Mouse (Mus musculus) myocyte (in vitro differentiated cells): ENCODE results near the gene Ypel4.

Experiments
- CEBPB ChIP-seq: IDR thresholded peaks from 2 replicates; pipeline ENCODE4 v1.6.1; 2011; ENCODE audit warnings: mild to moderate bottlenecking, moderate library complexity; ENCODE audit not compliant: poor library complexity, insufficient read depth, severe bottlenecking
- E2F4 ChIP-seq: IDR thresholded peaks from one replicate; pipeline ENCODE4 v1.6.1; 2011; ENCODE audit warnings: mild to moderate bottlenecking, control low read depth, moderate library complexity; ENCODE audit not compliant: insufficient read depth
- MAX ChIP-seq: IDR thresholded peaks from one replicate; pipeline ENCODE4 v1.6.1; 2011; ENCODE audit warnings: low read depth, mild to moderate bottlenecking, control low read depth
- MYOD1 ChIP-seq, 3 experiments: IDR thresholded peaks; one replicate each; pipeline ENCODE4 v1.6.1; 2011; ENCODE audit warnings: control low read depth in 2 of 3, low read depth in 2 of 3, mild to moderate bottlenecking in 2 of 3, moderate library complexity in 1 of 3; ENCODE audit not compliant: insufficient read length in 2 of 3, control insufficient read depth in 1 of 3
- MYOG ChIP-seq, 3 experiments: IDR thresholded peaks; one replicate each; pipeline ENCODE4 v1.6.1; 2011; ENCODE audit warnings: control low read depth in 2 of 3, low read depth in 2 of 3, mild to moderate bottlenecking in 2 of 3; ENCODE audit not compliant: insufficient read length in 2 of 3, control insufficient read depth in 1 of 3, insufficient read depth in 1 of 3
- POLR2A ChIP-seq: IDR thresholded peaks from one replicate; pipeline ENCODE4 v1.6.1; 2011; ENCODE audit warnings: low read depth, mild to moderate bottlenecking, control low read depth, moderate library complexity; ENCODE audit not compliant: insufficient read length
- REST ChIP-seq: IDR thresholded peaks from one replicate; pipeline ENCODE4 v1.6.1; 2011; ENCODE audit warnings: mild to moderate bottlenecking, control low read depth, moderate library complexity; ENCODE audit not compliant: insufficient read depth, insufficient read length
- TCF12 ChIP-seq: IDR thresholded peaks from one replicate; pipeline ENCODE4 v1.6.1; 2011; ENCODE audit warnings: mild to moderate bottlenecking, control low read depth; ENCODE audit not compliant: poor library complexity, insufficient read depth, severe bottlenecking
- TCF3 ChIP-seq: IDR thresholded peaks from one replicate; pipeline ENCODE4 v1.6.1; 2011; ENCODE audit warnings: low read depth, control low read depth; ENCODE audit not compliant: insufficient read length
- USF1 ChIP-seq: IDR thresholded peaks from one replicate; pipeline ENCODE4 v1.6.1; 2011; ENCODE audit warnings: low read depth, mild to moderate bottlenecking, control low read depth, moderate library complexity

- TF ChIP-seq POLR2A (no peak), MAX (no peak), USF1 (no peak), MYOD1 (IDR thresholded peaks at IDR 0.05; ENCODE audit: control insufficient read depth in 1 of 3, insufficient read length in 2 of 3, low read depth in 2 of 3) (no peak), TCF12 (no peak), CEBPB (no peak), REST (no peak), MYOG (IDR thresholded peaks at IDR 0.05; ENCODE audit: control insufficient read depth in 1 of 3, insufficient read depth in 1 of 3, insufficient read length in 2 of 3, low read depth in 2 of 3) (no peak), E2F4 (no peak), TCF3 (no peak)
Measured at GRCm38 (mm10) chr2:84688080-84688844, 45.6 kb upstream of the Ypel4 start.
